Mouse (Mus musculus): ENCODE measurements at regions not wholly inside any gene's neighbourhood (a gene's known extent, or its start where the extent isn't known, plus 50 kb on each side); places are given as distances from the start of the nearest gene placed in this dataset.

DNA sequence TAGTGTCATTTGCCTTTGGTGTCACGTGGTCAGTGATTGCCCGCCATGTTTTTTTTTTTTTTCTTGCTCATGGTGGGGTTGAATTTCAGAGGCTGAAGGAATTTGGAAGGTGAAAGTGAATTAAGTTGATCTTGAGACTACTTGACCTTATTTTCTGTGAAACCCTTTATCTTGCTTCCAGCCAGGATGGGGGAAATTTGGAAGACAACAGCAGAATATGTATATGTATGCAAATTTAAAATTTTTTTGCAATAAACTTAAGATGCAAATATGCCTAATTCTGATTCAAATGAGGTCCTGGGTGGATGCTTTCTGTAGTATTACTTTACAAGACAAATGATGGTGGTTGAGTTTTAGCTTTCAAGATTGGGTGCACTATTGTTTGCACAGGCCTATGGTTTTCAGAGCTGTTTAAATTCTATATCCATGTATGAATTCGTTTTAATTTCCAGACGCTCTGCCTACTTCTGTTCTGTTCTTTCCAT lies 315.6 kb downstream of the Bckdhb start:
- TF ChIP-seq POLR2A (IDR thresholded peaks at IDR 0.05; ENCODE audit: control insufficient read depth, extremely low read depth, insufficient read depth, low read length, poor library complexity) (no peak), CTCF (IDR thresholded peaks at IDR 0.05; ENCODE audit: borderline replicate concordance, control insufficient read depth, extremely low read depth, insufficient read depth, low read length, poor library complexity) (no peak)
